Mouse (Mus musculus) ES-Bruce4 (cell line): ENCODE results near the gene Etv6. TPM values are rescaled to one million over a fixed set of nuclear protein-coding genes. Genes with fewer than 3 reads are reported as not detected.

Experiments
- H3K27ac ChIP-seq: 2 replicates; pipeline ENCODE4 v1.5.1; 2012; ENCODE audit warnings: low read length, inconsistent platforms; ENCODE audit not compliant: insufficient read depth
- H3K27me3 ChIP-seq: 2 replicates; pipeline ENCODE4 v1.6.1; 2012; ENCODE audit warnings: mild to moderate bottlenecking, low read length, inconsistent platforms; ENCODE audit not compliant: control insufficient read depth, poor library complexity, insufficient read depth, severe bottlenecking
- H3K36me3 ChIP-seq: 2 replicates; pipeline ENCODE4 v1.6.1; 2012; ENCODE audit warnings: inconsistent platforms, mild to moderate bottlenecking, low read length, moderate library complexity; ENCODE audit not compliant: control insufficient read depth, poor library complexity, insufficient read depth, severe bottlenecking
- H3K4me1 ChIP-seq: one replicate; pipeline ENCODE4 v1.8.1; 2011; ENCODE audit warnings: low read length; ENCODE audit not compliant: control insufficient read depth, insufficient read depth
- H3K4me3 ChIP-seq: 2 replicates; pipeline ENCODE4 v1.5.1; 2011; ENCODE audit warnings: low read depth, mild to moderate bottlenecking, low read length
- H3K9ac ChIP-seq: 2 replicates; pipeline ENCODE4 v1.6.1; 2012; ENCODE audit warnings: low read depth, mild to moderate bottlenecking, inconsistent platforms; ENCODE audit not compliant: poor library complexity, severe bottlenecking
- H3K9me3 ChIP-seq: replicated peaks from 2 replicates; pipeline ENCODE4 v1.6.1; 2012; ENCODE audit warnings: mild to moderate bottlenecking, low read length, inconsistent platforms; ENCODE audit not compliant: control insufficient read depth, poor library complexity, insufficient read depth, severe bottlenecking
- CTCF ChIP-seq: IDR thresholded peaks from one replicate; pipeline ENCODE4 v1.8.1; 2011; ENCODE audit warnings: low read depth, low read length
- EP300 ChIP-seq: IDR thresholded peaks from 2 replicates; pipeline ENCODE4 v1.6.1; 2011; ENCODE audit warnings: low read depth, low read length; ENCODE audit not compliant: insufficient read depth
- POLR2A ChIP-seq: IDR thresholded peaks from one replicate; pipeline ENCODE4 v1.8.1; 2011; ENCODE audit warnings: low read length; ENCODE audit not compliant: insufficient read depth
- polyA plus RNA-seq: library from polyadenylated mRNA; stranded (reverse); fragments of >200 nt; gene quantifications from 2 replicates; pipeline ENCODE4 v1.2.4, GENCODE M21; 2011; ENCODE audit warnings: low read depth; ENCODE audit not compliant: missing spikeins, insufficient read depth, insufficient read length

Gene Etv6
- polyA plus RNA-seq, 1 experiment, result 19.9 TPM

DNA sequence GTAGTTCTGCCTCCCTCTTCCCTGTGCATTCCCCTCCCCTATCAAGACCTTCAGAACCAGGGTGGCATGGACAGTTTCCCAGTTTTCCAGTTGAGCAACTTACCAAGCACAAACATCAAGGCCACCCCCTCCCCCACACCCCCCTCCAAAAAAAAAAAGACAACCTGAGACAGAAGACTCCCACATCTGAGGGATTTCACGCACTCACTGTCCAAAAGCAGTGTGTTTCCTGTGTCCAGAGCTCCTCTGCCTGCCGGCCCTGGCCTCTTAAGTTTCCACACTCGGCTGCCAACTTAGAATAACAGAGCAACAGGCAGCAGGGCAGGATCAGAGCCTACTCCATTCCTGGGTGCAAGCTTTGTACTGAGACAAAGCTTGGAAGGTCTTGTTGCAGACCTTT, 207.6 kb downstream of the Etv6 start:
- Histone ChIP-seq H3K9ac (no peak overlapping the region), H3K4me3 (no peak overlapping the region), H3K9me3 (no peaks in the 10 kb centered on the region), H3K27ac (no peak overlapping the region), H3K36me3 (no peaks in the 10 kb centered on the region), H3K27me3 (no peaks in the 10 kb centered on the region), H3K4me1 (no peaks in the 10 kb centered on the region)
- TF ChIP-seq EP300, result no peak
- TF ChIP-seq CTCF, result no peak
- no peak for TF ChIP-seq POLR2A

DNA sequence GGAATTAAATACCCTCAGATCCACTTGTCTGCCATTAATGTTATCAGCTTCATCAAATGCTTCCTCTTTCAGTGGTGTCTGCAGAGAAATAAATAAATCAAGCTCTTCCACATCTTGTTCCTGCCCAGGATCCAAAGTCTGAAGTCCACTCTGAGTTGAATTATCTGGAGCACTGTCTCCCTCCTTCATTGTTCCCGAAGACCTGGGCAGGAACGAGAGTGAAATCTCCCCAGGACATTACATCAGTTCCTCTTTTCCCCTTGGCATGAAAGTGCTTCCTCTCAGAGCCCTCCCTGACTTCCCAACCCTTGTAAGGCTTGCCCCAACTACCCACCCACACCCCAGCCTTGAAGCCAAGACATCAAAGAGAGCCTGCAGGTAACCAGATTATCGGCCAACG, 208.0 kb downstream of the Etv6 start:
- Histone ChIP-seq H3K9ac (no peak overlapping the region), H3K27ac (no peak overlapping the region), H3K4me3 (no peak overlapping the region), H3K9me3 (no peaks in the 10 kb centered on the region), H3K27me3 (no peaks in the 10 kb centered on the region), H3K4me1 (no peaks in the 10 kb centered on the region), H3K36me3 (no peaks in the 10 kb centered on the region)
- TF ChIP-seq POLR2A (no peak), CTCF (no peak)

DNA sequence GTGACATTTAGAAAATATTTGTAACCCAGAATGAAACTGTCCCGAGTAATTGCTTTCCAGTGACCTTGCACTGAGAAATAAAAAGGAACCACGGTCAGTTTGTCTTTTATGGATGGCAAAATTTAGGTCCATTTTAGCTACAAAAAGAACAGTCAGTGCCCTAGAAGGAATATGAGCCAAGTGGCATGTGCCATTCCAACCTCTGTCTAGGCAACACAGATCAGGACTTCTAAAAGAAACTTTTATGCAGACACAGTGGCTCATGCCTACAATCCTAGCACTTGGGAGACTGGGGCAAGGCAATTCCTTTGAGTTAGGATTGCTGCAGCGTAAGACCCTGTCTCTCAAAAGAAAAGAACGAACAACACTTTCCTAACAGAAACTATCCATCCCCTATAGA, 208.6 kb downstream of the Etv6 start:
- Histone ChIP-seq H3K9ac (no peak overlapping the region), H3K27ac (no peak overlapping the region), H3K27me3 (no peaks in the 10 kb centered on the region), H3K36me3 (no peaks in the 10 kb centered on the region), H3K9me3 (no peaks in the 10 kb centered on the region), H3K4me3 (no peak overlapping the region), H3K4me1 (no peaks in the 10 kb centered on the region)
- no peak for TF ChIP-seq POLR2A
- no peak for TF ChIP-seq EP300

DNA sequence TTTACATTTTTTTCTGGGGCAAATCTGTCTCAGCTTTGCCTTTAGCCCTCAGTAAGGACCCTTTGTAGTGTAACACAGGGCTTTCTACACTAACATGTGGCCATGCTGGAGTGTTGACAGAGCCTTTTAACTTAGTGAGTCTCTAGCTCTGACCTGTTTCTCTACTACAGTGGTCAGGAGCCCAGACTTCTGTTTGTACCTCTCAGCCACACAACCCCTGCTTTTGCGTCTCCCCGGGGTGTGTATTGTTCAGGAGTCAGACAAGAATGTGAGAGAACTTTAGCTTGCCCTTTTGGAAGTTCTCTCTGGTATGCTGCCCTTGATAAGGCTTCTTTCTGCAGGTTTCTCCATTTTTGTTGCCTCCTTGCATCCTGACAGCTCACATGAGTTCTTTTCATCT, 210.6 kb downstream of the Etv6 start:
- H3K27ac ChIP-seq, result no peak overlapping the region
- H3K36me3 ChIP-seq, result no peaks in the 10 kb centered on the region
- no peak overlapping the region for H3K9ac ChIP-seq
- H3K4me3 ChIP-seq, result no peak overlapping the region
- no peaks in the 10 kb centered on the region for H3K9me3 ChIP-seq
- TF ChIP-seq POLR2A (no peak), EP300 (no peak), CTCF (no peak)
- H3K27me3 ChIP-seq, result no peaks in the 10 kb centered on the region
- no peaks in the 10 kb centered on the region for H3K4me1 ChIP-seq

DNA sequence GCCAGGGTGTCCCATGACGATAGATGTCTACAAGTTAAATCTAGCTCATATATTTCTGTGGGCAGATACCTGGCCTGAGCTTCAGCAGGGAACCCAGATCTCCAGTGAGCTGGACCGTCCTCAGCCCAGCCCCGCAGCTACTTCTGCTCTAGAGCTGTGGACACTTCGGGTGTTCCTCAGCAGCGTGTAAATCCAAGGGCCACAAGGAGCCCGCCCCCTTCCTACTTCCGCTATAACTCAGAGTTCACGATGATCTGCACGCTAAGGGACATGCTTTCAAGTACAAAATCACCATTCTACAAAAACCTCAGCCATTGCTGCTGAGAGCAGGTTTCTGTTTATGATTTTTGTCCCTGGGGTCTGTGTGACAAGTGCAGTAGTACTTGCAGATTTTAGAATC, 211.8 kb downstream of the Etv6 start:
- Histone ChIP-seq H3K4me3 (no peak overlapping the region), H3K27ac (no peak overlapping the region), H3K4me1 (peaks cover 1% of the 10 kb centered on the region), H3K9me3 (no peaks in the 10 kb centered on the region), H3K36me3 (no peaks in the 10 kb centered on the region), H3K9ac (no peak overlapping the region), H3K27me3 (no peaks in the 10 kb centered on the region)
- TF ChIP-seq POLR2A (no peak), EP300 (no peak), CTCF (no peak)

DNA sequence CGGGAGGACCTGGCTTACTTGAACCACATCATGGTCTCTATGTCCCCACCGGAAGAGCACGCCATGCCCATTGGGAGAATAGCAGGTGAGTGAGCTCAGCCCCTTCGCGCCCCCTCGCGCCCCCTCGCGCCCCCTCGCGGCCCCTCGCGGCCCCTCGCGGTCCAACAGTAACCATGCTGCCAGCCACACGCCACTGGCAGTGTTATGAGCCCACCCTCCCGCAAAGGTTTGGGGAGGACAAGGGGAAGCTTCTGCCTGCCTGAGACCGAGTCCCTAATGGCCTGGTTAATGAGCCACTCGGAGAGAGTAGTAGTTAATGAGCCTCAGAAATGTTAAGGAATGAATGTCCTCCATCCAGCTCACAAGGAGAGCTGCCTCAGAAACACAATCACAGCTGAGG, 213.2 kb downstream of the Etv6 start:
- TF ChIP-seq EP300 (no peak), CTCF (peak; percentile 8)
- Histone ChIP-seq H3K9ac (peak overlapping the region; percentile 20), H3K27ac (no peak overlapping the region), H3K4me1 (peaks cover 1% of the 10 kb centered on the region), H3K27me3 (no peaks in the 10 kb centered on the region), H3K36me3 (no peaks in the 10 kb centered on the region), H3K9me3 (no peaks in the 10 kb centered on the region), H3K4me3 (peak overlapping the region; percentile 59)

DNA sequence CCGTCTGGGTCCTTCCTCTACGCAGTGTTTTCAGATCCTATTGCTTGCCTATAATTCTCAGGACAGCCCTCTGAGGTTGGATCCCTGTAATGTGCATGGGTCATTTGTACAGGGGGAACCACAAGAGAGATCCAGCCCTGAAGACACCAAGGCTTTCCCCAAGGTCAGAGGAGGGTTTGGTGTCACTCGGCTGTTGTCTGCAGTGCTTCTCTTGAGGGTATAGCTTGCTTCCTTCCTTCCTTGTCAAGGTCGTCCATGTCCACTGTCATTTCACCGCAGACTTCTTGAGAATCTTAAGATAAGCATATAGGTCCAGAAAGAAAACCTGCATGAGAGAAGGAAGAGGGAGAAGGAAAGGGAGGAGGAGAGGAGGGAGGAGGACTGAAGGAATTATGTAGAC, 215.3 kb downstream of the Etv6 start:
- TF ChIP-seq EP300, result no peak
- no peak for TF ChIP-seq POLR2A
- TF ChIP-seq CTCF, result no peak
- H3K36me3 ChIP-seq, result no peaks in the 10 kb centered on the region

More for the DNA sequence above, 215.3 kb downstream of the Etv6 start:
- no peak overlapping the region for H3K4me3 ChIP-seq
- H3K4me1 ChIP-seq, result peaks cover 1% of the 10 kb centered on the region
- no peaks in the 10 kb centered on the region for H3K9me3 ChIP-seq
- H3K27me3 ChIP-seq, result no peaks in the 10 kb centered on the region
- H3K27ac ChIP-seq, result no peak overlapping the region
- H3K9ac ChIP-seq, result no peak overlapping the region
